Mouse (Mus musculus) thymus, adult 2 months (tissue): ENCODE measurements around the gene Rpap1. TPM values are rescaled to one million over a fixed set of nuclear protein-coding genes. Genes with fewer than 3 reads are reported as not detected.
"Not testable (repeated sequence)": the region's sequence is repeated elsewhere in the genome, so short reads cannot be mapped to it uniquely, and the experiment has no call there.

ENCODE experiments used
- DNase-seq: peaks from one replicate; pipeline ENCODE4 v3.0.0; 2021
- H3K27ac ChIP-seq: fragments of 200-500 bp; 2 replicates; pipeline ENCODE4 v1.5.1; 2012; ENCODE audit warnings: low read length, control low read depth; ENCODE audit not compliant: control insufficient read depth, insufficient read depth
- H3K27me3 ChIP-seq: fragments of 200-500 bp; 2 replicates; pipeline ENCODE4 v1.6.1; 2012; ENCODE audit warnings: mild to moderate bottlenecking, low read length, moderate library complexity, mixed read lengths; ENCODE audit not compliant: control insufficient read depth, insufficient read depth
- H3K36me3 ChIP-seq: fragments of 200-500 bp; 2 replicates; pipeline ENCODE4 v1.6.1; 2012; ENCODE audit warnings: mild to moderate bottlenecking, low read length, moderate library complexity; ENCODE audit not compliant: control insufficient read depth, insufficient read depth
- H3K4me1 ChIP-seq: fragments of 200-500 bp; replicated peaks from 2 replicates; pipeline ENCODE4 v1.6.1; 2012; ENCODE audit warnings: low read length; ENCODE audit not compliant: control insufficient read depth, insufficient read depth
- H3K4me3 ChIP-seq: fragments of 200-500 bp; 2 replicates; pipeline ENCODE4 v1.5.1; 2012; ENCODE audit warnings: mild to moderate bottlenecking, low read length, control low read depth, moderate library complexity; ENCODE audit not compliant: control insufficient read depth, insufficient read depth
- CTCF ChIP-seq: fragments of 200-500 bp; IDR thresholded peaks from 2 replicates; pipeline ENCODE4 v1.5.1; 2012; ENCODE audit warnings: mild to moderate bottlenecking, control low read depth, low read length, moderate library complexity, borderline replicate concordance; ENCODE audit not compliant: control insufficient read depth, poor library complexity, insufficient read depth; ENCODE audit errors: extremely low read depth
- POLR2A ChIP-seq: fragments of 200-500 bp; IDR thresholded peaks from 2 replicates; pipeline ENCODE4 v1.6.1; 2012; ENCODE audit warnings: mild to moderate bottlenecking, low read length, control low read depth, moderate library complexity; ENCODE audit not compliant: control insufficient read depth, poor library complexity, insufficient read depth; ENCODE audit errors: extremely low read depth
- WGBS: fragments of 180-500 bp; shearing (Covaris S2); methylation state at CpG from one replicate; pipeline ENCODE4 v1.1.7; 2018; 5-methylcytosine and 5-hydroxymethylcytosine counted together
- polyA plus RNA-seq: library from polyadenylated mRNA; depleted of rRNA; stranded (reverse); fragments of >200 nt; gene quantifications from 2 replicates; pipeline ENCODE4 v1.2.3, GENCODE M21; 2012; rRNA removed

The Rpap1 gene
- polyA plus RNA-seq, 1 experiment = 54.6 TPM

DNA sequence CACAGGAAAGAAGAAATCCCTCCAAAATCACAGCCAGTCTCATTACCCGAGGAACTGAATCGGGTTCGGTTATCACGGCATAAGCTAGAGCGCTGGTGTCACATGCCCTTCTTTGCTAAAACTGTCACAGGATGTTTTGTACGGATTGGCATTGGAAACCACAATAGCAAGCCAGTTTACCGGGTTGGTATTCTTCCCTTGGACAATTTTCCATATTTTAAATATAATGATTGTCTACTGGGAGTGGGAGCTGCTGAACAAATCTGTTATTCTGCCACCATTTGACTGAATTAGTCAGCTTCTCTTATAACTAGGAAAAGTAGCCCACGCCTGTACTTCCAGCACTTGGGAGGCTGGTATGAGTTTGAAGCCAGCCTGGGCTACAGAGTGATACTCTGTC lies 66.3 kb downstream of the Rpap1 start:
- H3K36me3 ChIP-seq = peaks cover 62% of the 10 kb centered on the region
- H3K4me1 ChIP-seq = no peaks in the 10 kb centered on the region
- no peaks in the 10 kb centered on the region for H3K27me3 ChIP-seq
- no peak for DNase-seq
- no peak for TF ChIP-seq CTCF
- TF ChIP-seq POLR2A = no peak
- no peak overlapping the region for H3K27ac ChIP-seq
- 97% methylated on average over 8 of the region's 8 CpGs for WGBS
- no peak overlapping the region for H3K4me3 ChIP-seq

DNA sequence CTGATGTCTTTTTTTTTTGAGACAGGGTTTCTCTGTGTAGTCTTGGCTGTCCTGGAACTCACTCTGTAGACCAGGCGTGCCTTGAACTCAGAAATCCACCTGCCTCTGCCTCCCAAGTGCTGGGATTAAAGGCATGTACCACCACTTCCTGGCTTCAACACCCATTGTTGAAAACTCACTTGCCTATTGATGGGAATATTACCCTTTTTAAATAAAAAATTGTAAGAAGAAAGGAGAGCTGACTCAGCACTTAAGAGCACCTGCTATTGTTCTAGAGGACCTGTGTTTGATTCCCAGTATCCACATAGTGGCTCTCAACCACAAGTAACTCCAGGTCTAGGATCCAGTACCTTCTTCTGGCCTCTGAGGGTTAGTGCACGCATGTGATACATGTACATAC lies 71.5 kb downstream of the Rpap1 start:
- not testable (repeated sequence) for H3K4me3 ChIP-seq, H3K4me1 ChIP-seq, H3K27me3 ChIP-seq, H3K27ac ChIP-seq, DNase-seq
- peaks cover 42% of the 10 kb centered on the region for H3K36me3 ChIP-seq
- WGBS = 93% methylated on average over 2 of the region's 2 CpGs

Other genes starting within 250 kb of the Rpap1 start
- 0.08 and 0.15 TPM in 2 replicates for gene Exd1, start 239.9 kb downstream of the Rpap1 start, polyA plus RNA-seq
- gene Chp1, start 239.8 kb downstream of the Rpap1 start, polyA plus RNA-seq = 78.5 and 86.2 TPM in 2 replicates
- gene Nusap1, start 169.2 kb downstream of the Rpap1 start, polyA plus RNA-seq = 11.1 and 13.5 TPM in 2 replicates
- 21.8 and 30.0 TPM in 2 replicates for gene Oip5, start 169.1 kb downstream of the Rpap1 start, polyA plus RNA-seq
- gene Ndufaf1, start 124.7 kb downstream of the Rpap1 start, polyA plus RNA-seq = 4.1 and 5.0 TPM in 2 replicates
- gene Rtf1, start 112.5 kb downstream of the Rpap1 start, polyA plus RNA-seq = 17.3 and 21.0 TPM in 2 replicates
- 4.8 and 4.9 TPM in 2 replicates for gene Itpka, start 45.2 kb downstream of the Rpap1 start, polyA plus RNA-seq
- gene Ltk, start 27.1 kb downstream of the Rpap1 start, polyA plus RNA-seq = 11.5 and 13.0 TPM in 2 replicates
- 6.5 and 7.1 TPM in 2 replicates for gene Tyro3, start 10.2 kb upstream of the Rpap1 start, polyA plus RNA-seq
- 47.4 and 50.6 TPM in 2 replicates for gene Mga, start 109.7 kb upstream of the Rpap1 start, polyA plus RNA-seq
- gene Mapkbp1, start 185.2 kb upstream of the Rpap1 start, polyA plus RNA-seq = 15.5 and 15.7 TPM in 2 replicates
- gene Jmjd7, start 239.9 kb upstream of the Rpap1 start, polyA plus RNA-seq = 13.9 and 15.5 TPM in 2 replicates
- 7.0 and 8.8 TPM in 2 replicates for gene Gm28042, start 240.0 kb upstream of the Rpap1 start, polyA plus RNA-seq
- 7.7 and 11.8 TPM in 2 replicates for gene Pla2g4b, start 245.9 kb upstream of the Rpap1 start, polyA plus RNA-seq